Mouse (Mus musculus) gastrocnemius, postnatal 25 days (tissue): ENCODE measurements around the gene Gm28374. TPM values are rescaled to one million over a fixed set of nuclear protein-coding genes. Genes with fewer than 3 reads are reported as not detected.

Experiments used
- microRNA-seq, 2 experiments: library from miRNA; unstranded; fragments of <30 nt; microRNA quantifications; one replicate each; pipeline ENCODE4 v1.2.0; 2021; ENCODE audit warnings: borderline replicate concordance in 2 of 2
- total RNA-seq, 2 experiments: library from RNA; stranded (reverse); gene quantifications; 1 replicate in 1 of 2; 2 replicates in 1 of 2; pipeline ENCODE4 v1.2.3; 2021

Gm28374 gene
- total RNA-seq, 2 experiments from 2014 or later: not detected

Small RNAs within 50 kb of the gene (microRNA-seq; reads per million reads assigned to microRNA genes)
- gene Mir6988: 0 to 0.74 reads per million in 2 experiments

Other genes with a start within 250 kb of the Gm28374 start
- gene Frmd8, start 207.0 kb downstream of the Gm28374 start, total RNA-seq: 1 to 10 TPM; 3.7 to 6.4 TPM
- gene Slc25a45, start 204.4 kb downstream of the Gm28374 start, total RNA-seq: 1 to 10 TPM in 1 of 2 experiments, under 1 TPM in 1; 0.59 to 1.3 TPM
- gene Tigd3, start 188.1 kb downstream of the Gm28374 start, total RNA-seq: under 1 TPM; 0.15 to 0.35 TPM
- gene Dpf2, start 169.2 kb downstream of the Gm28374 start, total RNA-seq: 10 to 100 TPM; 80.6 to 83.5 TPM
- 10 to 100 TPM; 12.0 to 13.0 TPM for gene Cdc42ep2, start 157.4 kb downstream of the Gm28374 start, total RNA-seq
- 10 to 100 TPM in 1 of 2 experiments, 1 to 10 TPM in 1; 9.2 to 10.8 TPM for gene Pola2, start 118.1 kb downstream of the Gm28374 start, total RNA-seq
- gene Slc22a20, start 96.1 kb downstream of the Gm28374 start, total RNA-seq: not detected
- 10 to 100 TPM; 76.8 to 81.5 TPM for gene Capn1, start 66.4 kb downstream of the Gm28374 start, total RNA-seq
- gene Syvn1, start 35.7 kb downstream of the Gm28374 start, total RNA-seq: 10 to 100 TPM; 15.2 to 16.2 TPM
- gene Mrpl49, start 24.5 kb downstream of the Gm28374 start, total RNA-seq: 10 to 100 TPM; 27.2 to 29.2 TPM
- 100 to 1,000 TPM; 317 to 352 TPM for gene Fau, start 24.4 kb downstream of the Gm28374 start, total RNA-seq
- 1 to 10 TPM; 6.8 to 7.7 TPM for gene Znhit2, start 21.1 kb downstream of the Gm28374 start, total RNA-seq
- 1 to 10 TPM; 4.2 to 6.9 TPM for gene Tm7sf2, start 13.9 kb downstream of the Gm28374 start, total RNA-seq
- 10 to 100 TPM; 18.0 to 19.1 TPM for gene Vps51, start 5.0 kb downstream of the Gm28374 start, total RNA-seq
- not detected for gene Tmem262, start 2.2 kb downstream of the Gm28374 start, total RNA-seq
- gene Zfpl1, start 2.7 kb upstream of the Gm28374 start, total RNA-seq: 10 to 100 TPM; 10.6 to 10.7 TPM
- under 1 TPM; 0.23 to 0.67 TPM for gene Cdca5, start 2.7 kb upstream of the Gm28374 start, total RNA-seq
- not detected for gene AC131692.1, start 12.2 kb upstream of the Gm28374 start, total RNA-seq
- gene Naaladl1, start 23.5 kb upstream of the Gm28374 start, total RNA-seq: not detected
- gene Sac3d1, start 36.4 kb upstream of the Gm28374 start, total RNA-seq: 10 to 100 TPM in 1 of 2 experiments, 1 to 10 TPM in 1; 8.8 to 10.3 TPM
- gene Snx15, start 46.0 kb upstream of the Gm28374 start, total RNA-seq: 10 to 100 TPM in 1 of 2 experiments, 1 to 10 TPM in 1; 8.7 to 12.4 TPM
- under 1 TPM; 0.19 to 0.72 TPM for gene Batf2, start 58.7 kb upstream of the Gm28374 start, total RNA-seq
- gene Arl2, start 59.3 kb upstream of the Gm28374 start, total RNA-seq: 10 to 100 TPM; 53.8 to 59.2 TPM
- not detected for gene Majin, start 102.1 kb upstream of the Gm28374 start, total RNA-seq
- not detected for gene Gpha2, start 144.1 kb upstream of the Gm28374 start, total RNA-seq
- 10 to 100 TPM; 28.8 to 32.5 TPM for gene Ppp2r5b, start 153.6 kb upstream of the Gm28374 start, total RNA-seq
- 10 to 100 TPM; 15.3 to 16.7 TPM for gene Atg2a, start 159.4 kb upstream of the Gm28374 start, total RNA-seq
- gene Ehd1, start 194.5 kb upstream of the Gm28374 start, total RNA-seq: 10 to 100 TPM; 33.1 to 34.3 TPM
- 1 to 10 TPM; 4.0 to 5.1 TPM for gene Cdc42bpg, start 224.2 kb upstream of the Gm28374 start, total RNA-seq